Mouse (Mus musculus) liver, postnatal 0 days (tissue): ENCODE results near the gene Wtap. TPM values are rescaled to one million over a fixed set of nuclear protein-coding genes. Genes with fewer than 3 reads are reported as not detected.
"Not testable (repeated sequence)": the region's sequence is repeated elsewhere in the genome, so short reads cannot be mapped to it uniquely, and the experiment has no call there.

Experiments used
- ATAC-seq: fragments of 200-750 bp; cut with Nextera tagmentation; 2 replicates; pipeline ENCODE4 v1.8.0; 2017; ENCODE audit warnings: mild to moderate bottlenecking, moderate library complexity
- DNase-seq: peaks from one replicate; pipeline ENCODE4 v3.0.0-alpha.2; 2016
- H3K27ac ChIP-seq: fragments of 300-500 bp; sonication (generic); 2 replicates; pipeline ENCODE4 v1.5.1; 2014; ENCODE audit warnings: antibody characterized with exemption, moderate library complexity, mild to moderate bottlenecking, low read depth
- H3K27me3 ChIP-seq: fragments of 300-500 bp; sonication (generic); 2 replicates; pipeline ENCODE4 v1.6.1; 2014; ENCODE audit warnings: low read length, control low read depth, mixed read lengths; ENCODE audit not compliant: insufficient read depth
- H3K36me3 ChIP-seq: fragments of 300-500 bp; sonication (generic); replicated peaks from 2 replicates; pipeline ENCODE4 v1.6.1; 2014; ENCODE audit warnings: mild to moderate bottlenecking, control low read depth, low read length, moderate library complexity, mixed read lengths; ENCODE audit not compliant: insufficient read depth
- H3K4me1 ChIP-seq: fragments of 300-500 bp; sonication (generic); 2 replicates; pipeline ENCODE4 v1.6.1; 2014; ENCODE audit warnings: antibody characterized with exemption, mild to moderate bottlenecking, control low read depth; ENCODE audit not compliant: insufficient read depth
- H3K4me2 ChIP-seq: fragments of 300-500 bp; sonication (generic); 2 replicates; pipeline ENCODE4 v1.6.1; 2014; ENCODE audit warnings: low read depth, mild to moderate bottlenecking, low read length, moderate library complexity, mixed read lengths
- H3K4me3 ChIP-seq: fragments of 300-500 bp; sonication (generic); 2 replicates; pipeline ENCODE4 v1.5.1; 2014; ENCODE audit warnings: low read depth, low read length
- H3K9ac ChIP-seq: fragments of 300-500 bp; sonication (generic); replicated peaks from 2 replicates; pipeline ENCODE4 v1.6.1; 2014; ENCODE audit warnings: mild to moderate bottlenecking, moderate library complexity
- H3K9me3 ChIP-seq: fragments of 300-500 bp; sonication (generic); 2 replicates; pipeline ENCODE4 v1.6.1; 2016; ENCODE audit warnings: mild to moderate bottlenecking, control low read depth, low read length, mixed read lengths
- CTCF ChIP-seq: sonication (generic); IDR thresholded peaks from 2 replicates; pipeline ENCODE4 v1.5.1; 2016; ENCODE audit warnings: antibody characterized with exemption, low read depth
- EP300 ChIP-seq: IDR thresholded peaks from 2 replicates; pipeline ENCODE4 v1.6.1; 2016; ENCODE audit warnings: antibody characterized with exemption, low read depth, mild to moderate bottlenecking
- WGBS: fragments of 180-500 bp; shearing (Covaris S2); extraction: QIAGEN DNeasy Blood & Tissue Kit; methylation state at CpG from one replicate; pipeline ENCODE4 v1.1.7; 2014; ENCODE audit not compliant: insufficient replicate concordance; 5-methylcytosine and 5-hydroxymethylcytosine counted together
- polyA plus RNA-seq: library from polyadenylated mRNA; unstranded; fragments of >200 nt; fragmentation: Nextera tagmentation; extraction: Ambion mirVana; gene quantifications from 2 replicates; pipeline ENCODE4 v1.2.1, GENCODE M21; 2015

Wtap gene
- polyA plus RNA-seq, result 49.2 and 54.6 TPM in 2 replicates

- no peak for TF ChIP-seq EP300
- no peak for TF ChIP-seq CTCF
- Histone ChIP-seq H3K4me3 (peak within 1 kb of the TSS; percentile 90), H3K9me3 (no peaks in the 10 kb centered on the region), H3K4me2 (peak within 1 kb of the TSS; percentile 92), H3K27me3 (no peaks in the 10 kb centered on the region), H3K9ac (peak within 1 kb of the TSS; percentile 98), H3K27ac (peak within 1 kb of the TSS; percentile 100), H3K4me1 (no peaks in the 10 kb centered on the region), H3K36me3 (no peaks in the 10 kb centered on the region)
- DNase-seq (no peak), ATAC-seq (no peak)
- WGBS, result 64% methylated on average over 1 of the region's 1 CpGs
Measured at GRCm38 (mm10) chr17:12994069-12994468, at the start of gene Wtap. Gene Wtap (minus strand): TSS chr17:12994169.

GRCm38 (mm10) chr17:13036627-13037192 is 42.7 kb upstream of the Wtap start:
- 74% methylated on average over 3 of the region's 12 CpGs for WGBS
- H3K4me3 ChIP-seq, H3K9me3 ChIP-seq, DNase-seq, H3K27me3 ChIP-seq, ATAC-seq, H3K27ac ChIP-seq, H3K4me2 ChIP-seq, H3K9ac ChIP-seq, H3K36me3 ChIP-seq, H3K4me1 ChIP-seq: not testable (repeated sequence)

- Histone ChIP-seq H3K9ac (no peak overlapping the region), H3K4me3 (no peak overlapping the region), H3K27ac (no peak overlapping the region), H3K36me3 (peaks cover 43% of the 10 kb centered on the region), H3K9me3 (no peaks in the 10 kb centered on the region), H3K4me1 (peaks cover 10% of the 10 kb centered on the region), H3K27me3 (no peaks in the 10 kb centered on the region), H3K4me2 (no peak overlapping the region)
- ATAC-seq (no peak), DNase-seq (no peak)
- no peak for TF ChIP-seq CTCF
- TF ChIP-seq EP300, result no peak
- WGBS, result 77% methylated on average over 3 of the region's 3 CpGs
Measured at GRCm38 (mm10) chr17:13013316-13013715, 19.3 kb upstream of the Wtap start.

DNA sequence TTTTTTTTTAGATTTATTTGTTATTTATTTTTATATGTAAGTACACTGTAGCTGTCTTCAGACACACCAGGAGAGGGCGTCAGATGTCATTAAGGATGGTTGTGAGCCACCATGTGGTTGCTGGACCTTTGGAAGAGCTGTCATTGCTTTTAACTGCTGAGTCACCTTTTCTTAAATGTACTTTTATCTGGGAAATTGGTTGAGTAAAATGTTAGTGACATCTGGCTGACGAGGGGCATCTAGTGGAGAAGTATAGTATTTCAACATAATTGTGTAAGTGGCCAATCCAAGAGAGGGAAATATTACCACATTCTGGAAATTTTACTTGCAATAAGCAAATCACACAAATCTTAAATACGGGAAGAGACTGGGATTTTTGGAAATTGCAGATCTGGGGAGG is 15.9 kb upstream of the Wtap start:
- peak; percentile 1; the same call in 1 of the 2 replicates for ATAC-seq
- Histone ChIP-seq H3K4me1 (peaks cover 20% of the 10 kb centered on the region), H3K9ac (no peak overlapping the region), H3K27me3 (no peaks in the 10 kb centered on the region), H3K4me2 (no peak overlapping the region), H3K36me3 (peaks cover 28% of the 10 kb centered on the region), H3K9me3 (no peaks in the 10 kb centered on the region), H3K27ac (no peak overlapping the region), H3K4me3 (no peak overlapping the region)
- peak; percentile 42; the same call in 1 of the 2 replicates for TF ChIP-seq EP300
- peak; percentile 72 for TF ChIP-seq CTCF
- DNase-seq, result no peak
- WGBS, result 15% methylated on average over 3 of the region's 3 CpGs

- Histone ChIP-seq H3K4me2 (peak overlapping the region; percentile 75), H3K9me3 (no peaks in the 10 kb centered on the region), H3K27ac (peak overlapping the region; percentile 93), H3K36me3 (peaks cover 19% of the 10 kb centered on the region), H3K9ac (peak overlapping the region; percentile 76), H3K4me3 (peak overlapping the region; percentile 72), H3K27me3 (no peaks in the 10 kb centered on the region), H3K4me1 (peaks cover 20% of the 10 kb centered on the region)
- TF ChIP-seq EP300, result no peak
- no peak for TF ChIP-seq CTCF
- ATAC-seq (no peak), DNase-seq (peak; percentile 35)
- 2% methylated on average over 10 of the region's 10 CpGs for WGBS
Measured at GRCm38 (mm10) chr17:13008528-13008927, 14.6 kb upstream of the Wtap start.

DNA sequence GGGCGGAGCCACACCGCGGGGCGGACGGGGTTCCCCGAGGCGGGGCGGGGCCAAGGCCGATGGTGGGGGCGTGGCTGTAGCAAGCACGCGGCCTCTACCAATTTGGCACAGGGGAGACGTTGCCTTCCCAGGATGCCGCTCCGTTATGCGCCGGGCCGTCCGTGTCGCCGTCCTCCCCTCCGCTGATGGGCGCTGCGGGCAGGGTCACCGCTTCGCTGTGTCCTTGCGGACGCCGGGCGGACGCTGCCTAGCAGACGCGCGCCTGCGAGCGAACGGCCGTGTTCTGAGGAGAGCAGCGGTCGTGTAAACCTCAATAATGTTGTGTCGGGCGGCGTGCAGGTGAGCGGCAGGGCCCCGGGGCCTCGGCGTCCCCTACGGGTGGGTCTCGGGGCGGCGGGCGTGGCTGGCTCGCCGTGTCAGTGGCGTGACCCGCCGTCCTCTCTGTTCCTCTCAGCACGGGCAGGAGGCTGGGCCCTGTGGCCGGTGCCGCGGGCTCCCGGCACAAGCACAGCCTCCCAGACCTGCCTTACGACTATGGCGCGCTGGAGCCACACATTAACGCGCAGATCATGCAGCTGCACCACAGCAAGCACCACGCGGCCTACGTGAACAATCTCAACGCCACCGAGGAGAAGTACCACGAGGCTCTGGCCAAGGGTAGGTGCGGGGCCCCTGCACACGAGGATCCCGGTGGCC is 13.9 kb upstream of the Wtap start:
- Histone ChIP-seq H3K9me3 (no peaks in the 10 kb centered on the region), H3K27ac (peak overlapping the region; percentile 93), H3K4me1 (peaks cover 20% of the 10 kb centered on the region), H3K36me3 (peaks cover 13% of the 10 kb centered on the region), H3K27me3 (no peaks in the 10 kb centered on the region), H3K4me2 (peak overlapping the region; percentile 75), H3K4me3 (peak overlapping the region; percentile 72), H3K9ac (peak overlapping the region; percentile 76)
- under 1% methylated on average over 65 of the region's 76 CpGs for WGBS
- peak; percentile 98 for ATAC-seq
- no peak for TF ChIP-seq CTCF
- TF ChIP-seq EP300, result no peak
- DNase-seq, result peak; percentile 99
